Mouse (Mus musculus): Measurements from ENCODE around the gene Gm12830. TPM values are rescaled to one million over a fixed set of nuclear protein-coding genes. Genes with fewer than 3 reads are reported as not detected.

The Gm12830 gene
- polyA plus RNA-seq, 1 experiment from 2014 or later = not detected

DNA sequence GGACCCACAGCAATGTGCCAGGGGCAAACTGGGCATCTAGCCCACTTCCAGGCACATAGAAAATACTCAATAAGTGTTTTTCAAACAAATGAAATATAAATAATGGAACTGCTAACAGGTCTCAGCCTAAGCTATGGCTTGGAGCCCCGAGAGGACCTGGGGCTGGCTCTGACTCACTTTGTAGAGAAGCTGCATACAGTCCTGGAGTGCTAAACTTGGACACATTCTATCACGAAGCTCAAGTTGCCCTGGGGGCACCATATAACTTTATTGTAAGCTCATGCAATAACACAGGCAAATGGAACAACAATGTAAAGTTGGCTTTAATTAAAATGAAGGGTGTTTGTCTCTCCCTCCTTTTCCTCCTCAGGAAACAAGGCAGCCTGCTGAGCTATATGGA lies 32.4 kb downstream of the Gm12830 start:
- no peak overlapping the region for H3K9ac ChIP-seq (replicated peaks; ENCODE audit: low read depth)
- no peaks in the 10 kb centered on the region for H3K27me3 ChIP-seq (replicated peaks; ENCODE audit: insufficient read depth, low read length)
- H3K27ac ChIP-seq (ENCODE audit: low read length) = no peak overlapping the region
- no peaks in the 10 kb centered on the region for H3K9me3 ChIP-seq (ENCODE audit: low read length)
- ATAC-seq (no peak), DNase-seq (ENCODE audit: low spot score) (no peak)
- 58% methylated on average over 2 of the region's 2 CpGs for WGBS
- no peak for TF ChIP-seq EP300 (IDR thresholded peaks at IDR 0.05)
- TF ChIP-seq CTCF (IDR thresholded peaks at IDR 0.05) = no peak
- H3K4me3 ChIP-seq (ENCODE audit: low read depth, low read length) = no peak overlapping the region
- H3K4me2 ChIP-seq (replicated peaks; ENCODE audit: low read depth, low read length) = no peak overlapping the region
- H3K4me1 ChIP-seq (ENCODE audit: insufficient read depth, low read depth, low read length) = no peaks in the 10 kb centered on the region
- no peaks in the 10 kb centered on the region for H3K36me3 ChIP-seq (ENCODE audit: insufficient read depth, low read length)

DNA sequence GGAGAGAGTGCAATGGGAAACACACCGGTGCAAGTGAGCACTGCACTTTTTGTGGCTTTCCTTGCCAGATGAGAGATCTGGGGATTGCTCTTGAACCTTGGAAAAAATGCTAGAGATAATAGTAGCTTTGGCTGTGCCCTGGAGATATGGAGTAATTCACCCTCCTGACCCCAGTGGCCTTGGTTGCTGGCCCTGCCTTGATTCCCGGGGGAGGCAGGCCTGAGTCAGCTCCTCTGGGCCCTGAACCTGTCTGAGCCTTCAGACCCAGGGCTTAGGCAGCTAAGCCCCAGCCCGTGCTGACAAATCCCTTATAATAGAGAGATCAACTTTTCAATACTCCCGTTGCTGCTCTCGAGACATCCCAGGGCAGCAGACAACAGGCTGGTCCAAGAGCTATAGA lies 36.9 kb downstream of the Gm12830 start:
- H3K9me3 ChIP-seq (ENCODE audit: low read length) = no peaks in the 10 kb centered on the region
- H3K4me2 ChIP-seq (replicated peaks; ENCODE audit: low read depth, low read length) = no peak overlapping the region
- no peaks in the 10 kb centered on the region for H3K36me3 ChIP-seq (ENCODE audit: insufficient read depth, low read length)
- H3K27me3 ChIP-seq (replicated peaks; ENCODE audit: insufficient read depth, low read length) = no peaks in the 10 kb centered on the region
- no peak overlapping the region for H3K9ac ChIP-seq (replicated peaks; ENCODE audit: low read depth)
- no peak for TF ChIP-seq CTCF (IDR thresholded peaks at IDR 0.05)
- no peak for TF ChIP-seq EP300 (IDR thresholded peaks at IDR 0.05)
- no peak overlapping the region for H3K4me3 ChIP-seq (ENCODE audit: low read depth, low read length)
- no peak overlapping the region for H3K27ac ChIP-seq (ENCODE audit: low read length)
- 62% methylated on average over 5 of the region's 5 CpGs for WGBS
- no peak for DNase-seq (ENCODE audit: low spot score)
- H3K4me1 ChIP-seq (ENCODE audit: insufficient read depth, low read depth, low read length) = no peaks in the 10 kb centered on the region
- no peak for ATAC-seq

DNA sequence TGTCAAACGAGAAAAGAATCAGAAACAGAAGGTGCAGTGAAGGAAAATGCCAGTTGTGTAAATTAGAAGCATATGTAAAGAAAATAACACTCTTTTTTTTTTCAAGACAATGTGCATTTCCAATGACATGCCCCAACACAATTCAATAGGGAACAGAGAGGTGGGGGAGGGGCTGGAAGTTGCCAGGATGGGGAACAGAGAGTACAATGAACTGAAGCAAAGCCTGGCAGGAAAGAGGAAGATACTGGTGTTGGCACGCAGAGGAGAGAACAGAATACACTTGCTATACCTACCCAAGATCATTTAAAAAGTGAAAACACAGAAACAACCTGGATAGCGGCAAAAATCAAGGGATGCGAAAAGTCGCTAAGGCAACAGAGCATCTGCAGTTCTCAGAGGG lies 41.6 kb downstream of the Gm12830 start:
- Histone ChIP-seq H3K4me2 (replicated peaks; ENCODE audit: low read depth, low read length) (no peak overlapping the region), H3K9ac (replicated peaks; ENCODE audit: low read depth) (no peak overlapping the region), H3K27me3 (replicated peaks; ENCODE audit: insufficient read depth, low read length) (no peaks in the 10 kb centered on the region), H3K36me3 (ENCODE audit: insufficient read depth, low read length) (no peaks in the 10 kb centered on the region), H3K9me3 (ENCODE audit: low read length) (no peaks in the 10 kb centered on the region), H3K27ac (ENCODE audit: low read length) (no peak overlapping the region), H3K4me3 (ENCODE audit: low read depth, low read length) (no peak overlapping the region), H3K4me1 (ENCODE audit: insufficient read depth, low read depth, low read length) (no peaks in the 10 kb centered on the region)
- no peak for TF ChIP-seq EP300 (IDR thresholded peaks at IDR 0.05)
- TF ChIP-seq CTCF (IDR thresholded peaks at IDR 0.05) = no peak
- no peak for DNase-seq (ENCODE audit: low spot score)
- ATAC-seq = no peak
- 74% methylated on average over 5 of the region's 5 CpGs for WGBS

DNA sequence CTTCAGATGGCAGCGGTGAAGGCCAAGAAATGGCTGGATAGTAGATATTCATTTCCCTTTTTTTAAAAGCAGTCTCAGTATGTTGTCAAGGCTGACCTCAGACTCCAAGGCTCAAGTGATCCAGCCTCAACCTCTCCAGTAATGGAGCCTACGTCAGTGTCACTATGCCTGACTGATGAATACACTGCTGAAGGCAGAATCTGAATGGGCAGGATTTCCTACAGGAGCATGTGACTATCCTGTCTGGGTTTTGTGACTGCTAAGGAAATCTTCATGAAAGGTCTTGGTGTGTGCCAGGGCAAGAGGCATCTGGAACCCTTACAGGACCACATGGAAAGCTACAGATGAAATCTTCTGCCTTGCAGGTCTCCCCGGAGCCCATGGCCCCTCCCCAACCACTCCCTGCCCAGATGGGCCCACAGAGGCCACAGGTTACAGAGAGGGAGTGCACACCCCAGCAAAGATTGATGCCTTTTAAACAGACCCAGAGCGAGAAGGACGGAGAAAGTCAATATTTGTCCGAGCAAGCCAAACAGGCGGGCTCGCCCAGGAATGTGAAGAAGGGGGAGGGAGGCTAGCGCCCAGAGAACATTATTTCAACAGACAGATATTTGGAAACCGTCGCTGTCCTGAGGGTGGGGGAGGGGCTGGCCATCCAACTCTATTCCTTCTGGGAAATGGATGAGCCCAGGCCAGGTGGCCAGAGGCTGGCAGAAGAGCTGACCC lies 48.4 kb downstream of the Gm12830 start:
- Histone ChIP-seq H3K9me3 (ENCODE audit: low read length) (no peaks in the 10 kb centered on the region), H3K36me3 (ENCODE audit: insufficient read depth, low read length) (no peaks in the 10 kb centered on the region), H3K9ac (replicated peaks; ENCODE audit: low read depth) (no peak overlapping the region), H3K4me1 (ENCODE audit: insufficient read depth, low read depth, low read length) (peaks cover 11% of the 10 kb centered on the region), H3K4me2 (replicated peaks; ENCODE audit: low read depth, low read length) (no peak overlapping the region), H3K4me3 (ENCODE audit: low read depth, low read length) (no peak overlapping the region), H3K27me3 (replicated peaks; ENCODE audit: insufficient read depth, low read length) (no peaks in the 10 kb centered on the region), H3K27ac (ENCODE audit: low read length) (no peak overlapping the region)
- ATAC-seq (peak; percentile 80), DNase-seq (ENCODE audit: low spot score) (peak; percentile 70)
- TF ChIP-seq CTCF (IDR thresholded peaks at IDR 0.05) (no peak), EP300 (IDR thresholded peaks at IDR 0.05) (no peak)
- 12% methylated on average over 11 of the region's 11 CpGs for WGBS

DNA sequence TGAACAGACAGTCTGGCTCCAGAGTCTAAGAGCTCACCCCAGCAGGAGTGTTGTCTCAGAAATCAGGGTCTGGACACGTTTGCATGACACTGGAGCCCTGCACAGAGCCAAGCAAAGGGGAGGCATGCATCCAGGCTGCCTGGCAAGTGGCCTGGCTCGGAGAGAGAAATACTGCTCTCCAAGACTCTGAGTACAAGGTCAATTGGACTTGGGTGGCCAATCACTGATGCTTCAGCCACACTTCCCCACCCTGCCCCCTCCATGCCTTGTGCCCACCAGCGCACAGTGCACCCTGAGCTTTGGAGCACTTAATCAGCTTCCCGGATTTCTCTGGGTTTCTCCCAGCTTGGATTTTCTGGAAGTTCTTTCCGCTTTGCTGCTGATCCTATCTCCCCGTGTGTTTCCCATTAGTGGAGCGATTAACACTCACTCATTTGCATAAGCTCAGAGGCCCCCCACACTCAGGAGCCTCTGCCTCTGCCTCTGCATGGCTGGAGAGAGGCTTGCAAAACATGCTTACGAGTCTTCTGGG lies 55.0 kb downstream of the Gm12830 start:
- DNase-seq (ENCODE audit: low spot score) (no peak), ATAC-seq (no peak)
- Histone ChIP-seq H3K27me3 (replicated peaks; ENCODE audit: insufficient read depth, low read length) (no peaks in the 10 kb centered on the region), H3K4me2 (replicated peaks; ENCODE audit: low read depth, low read length) (no peak overlapping the region), H3K36me3 (ENCODE audit: insufficient read depth, low read length) (no peaks in the 10 kb centered on the region), H3K9ac (replicated peaks; ENCODE audit: low read depth) (no peak overlapping the region), H3K4me3 (ENCODE audit: low read depth, low read length) (no peak overlapping the region), H3K27ac (ENCODE audit: low read length) (no peak overlapping the region), H3K4me1 (ENCODE audit: insufficient read depth, low read depth, low read length) (no peaks in the 10 kb centered on the region), H3K9me3 (ENCODE audit: low read length) (no peaks in the 10 kb centered on the region)
- TF ChIP-seq CTCF (IDR thresholded peaks at IDR 0.05) (no peak), EP300 (IDR thresholded peaks at IDR 0.05) (no peak)
- WGBS = 25% methylated on average over 8 of the region's 8 CpGs

DNA sequence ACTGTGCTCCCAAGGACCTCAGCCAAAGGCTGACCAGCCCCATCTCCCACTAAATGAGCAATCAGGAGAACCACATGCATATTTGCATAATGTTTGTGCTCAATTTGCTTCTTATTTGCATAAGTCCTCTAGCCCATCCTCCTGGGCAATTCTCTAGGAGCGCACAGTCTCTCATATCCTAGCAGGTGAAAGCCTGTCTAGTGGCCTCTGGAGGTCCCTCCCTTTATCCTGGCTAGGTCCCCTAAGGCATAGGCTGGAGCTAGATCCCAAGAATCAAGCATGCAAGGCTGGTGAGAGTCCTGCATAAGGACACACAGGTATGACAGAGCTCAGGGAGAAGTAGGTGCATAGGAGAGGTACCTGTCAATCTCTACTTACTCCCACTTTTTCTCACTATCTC lies 60.7 kb downstream of the Gm12830 start:
- ATAC-seq = no peak
- no peaks in the 10 kb centered on the region for H3K36me3 ChIP-seq (ENCODE audit: insufficient read depth, low read length)
- WGBS = 86% methylated on average over 1 of the region's 1 CpGs
- H3K4me3 ChIP-seq (ENCODE audit: low read depth, low read length) = no peak overlapping the region
- H3K27ac ChIP-seq (ENCODE audit: low read length) = no peak overlapping the region
- no peak for DNase-seq (ENCODE audit: low spot score)
- H3K4me2 ChIP-seq (replicated peaks; ENCODE audit: low read depth, low read length) = no peak overlapping the region
- TF ChIP-seq EP300 (IDR thresholded peaks at IDR 0.05) = no peak
- no peak for TF ChIP-seq CTCF (IDR thresholded peaks at IDR 0.05)
- no peak overlapping the region for H3K9ac ChIP-seq (replicated peaks; ENCODE audit: low read depth)
- no peaks in the 10 kb centered on the region for H3K9me3 ChIP-seq (ENCODE audit: low read length)
- no peaks in the 10 kb centered on the region for H3K27me3 ChIP-seq (replicated peaks; ENCODE audit: insufficient read depth, low read length)
- H3K4me1 ChIP-seq (ENCODE audit: insufficient read depth, low read depth, low read length) = no peaks in the 10 kb centered on the region
